Mouse (Mus musculus): ENCODE results near the gene Apba1. TPM values are rescaled to one million over a fixed set of nuclear protein-coding genes. Genes with fewer than 3 reads are reported as not detected.
A peak's percentile ranks its signal among the peaks of the same experiment; 100 is the strongest.

Apba1 gene
- total RNA-seq, 2 experiments from 2014 or later: 3.0 to 3.1 TPM

GRCm38 (mm10) chr19:23942886-23943285 lies 184.2 kb downstream of the Apba1 start:
- no peak for DNase-seq

- DNase-seq: no peak
Observed at GRCm38 (mm10) chr19:23946026-23946685, 187.5 kb downstream of the Apba1 start.

GRCm38 (mm10) chr19:23946751-23947150 lies 188.1 kb downstream of the Apba1 start:
- DNase-seq: no peak

- DNase-seq: no peak
Observed at GRCm38 (mm10) chr19:23947871-23948270, 189.2 kb downstream of the Apba1 start.

- no peak for DNase-seq
Observed at GRCm38 (mm10) chr19:23948301-23949000, 189.8 kb downstream of the Apba1 start.

- DNase-seq: no peak
Observed at GRCm38 (mm10) chr19:23955461-23955860, 196.8 kb downstream of the Apba1 start.

- DNase-seq: no peak
Observed at GRCm38 (mm10) chr19:23956299-23956975, 197.8 kb downstream of the Apba1 start.

- DNase-seq: no peak
Observed at GRCm38 (mm10) chr19:23957563-23957962, 198.9 kb downstream of the Apba1 start.

GRCm38 (mm10) chr19:23958925-23959324 lies 200.2 kb downstream of the Apba1 start:
- no peak for DNase-seq

- no peak for DNase-seq
Observed at GRCm38 (mm10) chr19:23959870-23960269, 201.2 kb downstream of the Apba1 start.

GRCm38 (mm10) chr19:23960275-23960674 lies 201.6 kb downstream of the Apba1 start:
- DNase-seq: peak; percentile 69 to 77

- no peak for DNase-seq
Observed at GRCm38 (mm10) chr19:23960831-23961447, 202.3 kb downstream of the Apba1 start.

GRCm38 (mm10) chr19:23961516-23961915 lies 202.8 kb downstream of the Apba1 start:
- peak; percentile 75 to 86 for DNase-seq

GRCm38 (mm10) chr19:23964401-23964910 lies 205.8 kb downstream of the Apba1 start:
- DNase-seq: no peak

GRCm38 (mm10) chr19:23966376-23966775 lies 207.7 kb downstream of the Apba1 start:
- DNase-seq: no peak

GRCm38 (mm10) chr19:23967156-23967555 lies 208.5 kb downstream of the Apba1 start:
- peak; percentile 79 to 90 for DNase-seq

- peak in 1 of 2 experiments; percentile 64 for DNase-seq
Observed at GRCm38 (mm10) chr19:23968125-23968861, 209.6 kb downstream of the Apba1 start.

GRCm38 (mm10) chr19:23968862-23969225 lies 210.2 kb downstream of the Apba1 start:
- no peak for DNase-seq

- peak in 1 of 2 experiments; percentile 33 for DNase-seq
Observed at GRCm38 (mm10) chr19:23970374-23970773, 211.7 kb downstream of the Apba1 start.

GRCm38 (mm10) chr19:23971391-23971790 lies 212.7 kb downstream of the Apba1 start:
- DNase-seq: peak in 1 of 2 experiments; percentile 48

GRCm38 (mm10) chr19:23972881-23973649 lies 214.4 kb downstream of the Apba1 start:
- DNase-seq: peak; percentile 66 to 87

All from heart, adult 18-20 months (tissue).